25 mouse cellular contexts compared by ENCODE assay signal in genomic region chr12:118025771-118026170, GRCm38 (mm10).
"Had no signal": no experiment of that assay in that cellular context is flagged by ENCODE, and none has a peak within 500 bp of the region (broad histone marks: within the 10 kb centered on the region; RNA-seq: fewer than 3 reads in every experiment).

No protein-coding gene starts in this region.

- H3K9ac ChIP-seq: forebrain, postnatal 0 days; heart, embryonic 13.5 days; heart, embryonic 15.5 days; hindbrain, embryonic 12.5 days; hindbrain, embryonic 15.5 days; limb, embryonic 12.5 days; liver, embryonic 13.5 days; liver, embryonic 15.5 days; liver, postnatal 0 days had no signal

- H3K4me2 ChIP-seq: heart, embryonic 11.5 days; heart, embryonic 13.5 days; heart, embryonic 15.5 days; hindbrain, embryonic 12.5 days; hindbrain, embryonic 15.5 days; limb, embryonic 12.5 days; liver, embryonic 11.5 days; liver, embryonic 13.5 days; liver, embryonic 15.5 days had no signal

- H3K36me3 ChIP-seq: heart, embryonic 13.5 days; heart, embryonic 15.5 days; hindbrain, embryonic 10.5 days; hindbrain, embryonic 12.5 days; hindbrain, embryonic 15.5 days; limb, embryonic 10.5 days; limb, embryonic 12.5 days; liver, embryonic 13.5 days; liver, embryonic 15.5 days had no signal

- H3K4me1 ChIP-seq: heart, embryonic 13.5 days; heart, embryonic 15.5 days; hindbrain, embryonic 10.5 days; hindbrain, embryonic 12.5 days; hindbrain, embryonic 15.5 days; limb, embryonic 10.5 days; limb, embryonic 12.5 days; liver, embryonic 13.5 days; liver, embryonic 15.5 days had no signal

- H3K27ac ChIP-seq: heart, adult 2 months; heart, embryonic 13.5 days; heart, embryonic 15.5 days; hindbrain, embryonic 10.5 days; hindbrain, embryonic 12.5 days; hindbrain, embryonic 15.5 days; hindbrain, postnatal 0 days; layer of hippocampus, adult 2 months; left cerebral cortex, adult 2 months; limb, embryonic 10.5 days; limb, embryonic 12.5 days; liver, embryonic 13.5 days; liver, embryonic 15.5 days had no signal

- H3K4me3 ChIP-seq: heart, adult 2 months; heart, embryonic 13.5 days; heart, embryonic 15.5 days; hindbrain, embryonic 10.5 days; hindbrain, embryonic 12.5 days; hindbrain, embryonic 15.5 days; layer of hippocampus, adult 2 months; left cerebral cortex, adult 2 months; limb, embryonic 10.5 days; limb, embryonic 12.5 days; liver, embryonic 13.5 days; liver, embryonic 15.5 days had no signal

- H3K27me3 ChIP-seq: heart, embryonic 13.5 days; heart, embryonic 15.5 days; hindbrain, embryonic 15.5 days; limb, embryonic 12.5 days; liver, embryonic 13.5 days; liver, embryonic 15.5 days had no signal

- H3K9me3 ChIP-seq: heart, embryonic 13.5 days; heart, embryonic 15.5 days; hindbrain, embryonic 10.5 days; hindbrain, embryonic 12.5 days; hindbrain, embryonic 15.5 days; limb, embryonic 10.5 days; limb, embryonic 12.5 days; liver, embryonic 13.5 days; liver, embryonic 15.5 days had no signal

- DNase-seq: forebrain, postnatal 0 days; heart, adult 2 months; heart, postnatal 4 days; kidney, adult 18-20 months; kidney, adult 8-10 months; kidney, postnatal 10 days; kidney, postnatal 25 days; kidney, postnatal 4 days; liver; liver, embryonic 13.5 days; liver, postnatal 0 days had no signal

- ATAC-seq: forebrain, postnatal 0 days; hindbrain, postnatal 0 days; intestine, embryonic 16.5 days; liver, postnatal 0 days had no signal
